Mouse (Mus musculus) forebrain, embryonic 14.5 days (tissue): ENCODE results near the gene Ddx19a. TPM values are rescaled to one million over a fixed set of nuclear protein-coding genes. Genes with fewer than 3 reads are reported as not detected.
"Not testable (repeated sequence)": the region's sequence is repeated elsewhere in the genome, so short reads cannot be mapped to it uniquely, and the experiment has no call there.

ENCODE experiments used
- ATAC-seq: fragments of 200-750 bp; cut with Nextera tagmentation; 2 replicates; pipeline ENCODE4 v1.8.0; 2017; ENCODE audit warnings: mild to moderate bottlenecking, moderate library complexity
- DNase-seq: peaks from one replicate; pipeline ENCODE4 v3.0.0-alpha.2; 2015; ENCODE audit warnings: low spot score
- H3K27ac ChIP-seq: fragments of 300-500 bp; sonication (generic); 2 replicates; pipeline ENCODE4 v1.5.1; 2014; ENCODE audit warnings: low read depth, mild to moderate bottlenecking, control low read depth, low read length, moderate library complexity
- H3K27me3 ChIP-seq: fragments of 300-500 bp; sonication (generic); replicated peaks from 2 replicates; pipeline ENCODE4 v1.6.1; 2014; ENCODE audit warnings: low read length, control low read depth, mixed read lengths; ENCODE audit not compliant: control insufficient read depth, insufficient read depth
- H3K36me3 ChIP-seq: fragments of 300-500 bp; sonication (generic); 2 replicates; pipeline ENCODE4 v1.6.1; 2014; ENCODE audit warnings: low read length, control low read depth; ENCODE audit not compliant: control insufficient read depth, insufficient read depth
- H3K4me1 ChIP-seq: fragments of 300-500 bp; sonication (generic); 2 replicates; pipeline ENCODE4 v1.6.1; 2014; ENCODE audit warnings: antibody characterized with exemption, low read length, control low read depth; ENCODE audit not compliant: control insufficient read depth, insufficient read depth
- H3K4me2 ChIP-seq: fragments of 300-500 bp; sonication (generic); 2 replicates; pipeline ENCODE4 v1.6.1; 2014; ENCODE audit warnings: mild to moderate bottlenecking, control low read depth, low read length
- H3K4me3 ChIP-seq: fragments of 300-500 bp; sonication (generic); 2 replicates; pipeline ENCODE4 v1.5.1; 2014; ENCODE audit warnings: low read depth, low read length, control low read depth
- H3K9ac ChIP-seq: fragments of 300-500 bp; sonication (generic); 2 replicates; pipeline ENCODE4 v1.6.1; 2014; ENCODE audit warnings: mild to moderate bottlenecking, low read length, control low read depth, moderate library complexity
- H3K9me3 ChIP-seq: fragments of 300-500 bp; sonication (generic); replicated peaks from 2 replicates; pipeline ENCODE4 v1.6.1; 2016; ENCODE audit warnings: low read length, control low read depth, mixed read lengths; ENCODE audit not compliant: control insufficient read depth
- WGBS: fragments of 180-500 bp; shearing (Covaris S2); extraction: QIAGEN DNeasy Blood & Tissue Kit; methylation state at CpG from one replicate; pipeline ENCODE4 v1.1.7; 2014; 5-methylcytosine and 5-hydroxymethylcytosine counted together
- polyA plus RNA-seq: library from polyadenylated mRNA; unstranded; fragments of >200 nt; fragmentation: Nextera tagmentation; extraction: Ambion mirVana; gene quantifications from 2 replicates; pipeline ENCODE4 v1.2.1, GENCODE M21; 2014

Ddx19a gene
- polyA plus RNA-seq, 1 experiment from 2014 or later: 16.7 TPM

- H3K27me3 ChIP-seq: no peaks in the 10 kb centered on the region
- no peak overlapping the region for H3K4me3 ChIP-seq
- WGBS: 89% methylated on average over 6 of the region's 6 CpGs
- H3K4me2 ChIP-seq: no peak overlapping the region
- DNase-seq (no peak), ATAC-seq (no peak)
- no peaks in the 10 kb centered on the region for H3K36me3 ChIP-seq
- H3K9me3 ChIP-seq: no peaks in the 10 kb centered on the region
- H3K4me1 ChIP-seq: peaks cover 12% of the 10 kb centered on the region
- no peak overlapping the region for H3K27ac ChIP-seq
- no peak overlapping the region for H3K9ac ChIP-seq
These were observed 32.4 kb upstream of the Ddx19a start for GRCm38 (mm10) chr8:111030045-111030444.

- Histone ChIP-seq H3K4me1 (peaks cover 7% of the 10 kb centered on the region), H3K27me3 (no peaks in the 10 kb centered on the region), H3K4me2 (no peak overlapping the region), H3K9me3 (no peaks in the 10 kb centered on the region), H3K36me3 (no peaks in the 10 kb centered on the region), H3K27ac (no peak overlapping the region), H3K9ac (no peak overlapping the region), H3K4me3 (no peak overlapping the region)
- DNase-seq: no peak
- WGBS: 62% methylated on average over 4 of the region's 4 CpGs
- no peak for ATAC-seq
These were observed 32.0 kb upstream of the Ddx19a start for GRCm38 (mm10) chr8:111029589-111029988.

GRCm38 (mm10) chr8:111027391-111027937, 29.9 kb upstream of the Ddx19a start:
- H3K36me3 ChIP-seq: no peaks in the 10 kb centered on the region
- H3K4me3 ChIP-seq: peak overlapping the region; percentile 76
- under 1% methylated on average over 31 of the region's 31 CpGs for WGBS
- peak; percentile 96 for ATAC-seq
- peak overlapping the region; percentile 84 for H3K9ac ChIP-seq
- DNase-seq: peak; percentile 85
- peaks cover 5% of the 10 kb centered on the region for H3K4me1 ChIP-seq
- H3K9me3 ChIP-seq: no peaks in the 10 kb centered on the region
- H3K4me2 ChIP-seq: peak overlapping the region; percentile 86
- peak overlapping the region; percentile 21; the same call in 1 of the 2 replicates for H3K27ac ChIP-seq
- no peaks in the 10 kb centered on the region for H3K27me3 ChIP-seq

GRCm38 (mm10) chr8:111026609-111027008, 29.0 kb upstream of the Ddx19a start:
- 94% methylated on average over 1 of the region's 2 CpGs for WGBS
- H3K27me3 ChIP-seq, H3K4me2 ChIP-seq, H3K4me1 ChIP-seq, DNase-seq, ATAC-seq, H3K9ac ChIP-seq, H3K4me3 ChIP-seq, H3K36me3 ChIP-seq, H3K9me3 ChIP-seq, H3K27ac ChIP-seq: not testable (repeated sequence)

GRCm38 (mm10) chr8:111010230-111010991, 12.8 kb upstream of the Ddx19a start:
- H3K4me2 ChIP-seq, H3K27ac ChIP-seq, H3K4me3 ChIP-seq, H3K4me1 ChIP-seq, H3K27me3 ChIP-seq, H3K9ac ChIP-seq, DNase-seq, ATAC-seq, H3K9me3 ChIP-seq: not testable (repeated sequence)
- H3K36me3 ChIP-seq: peaks cover 58% of the 10 kb centered on the region
- 89% methylated on average over 9 of the region's 10 CpGs for WGBS

- Histone ChIP-seq H3K4me2 (peak overlapping the region; percentile 92), H3K36me3 (peaks cover 18% of the 10 kb centered on the region), H3K4me1 (peaks cover 5% of the 10 kb centered on the region; the same call in 1 of the 2 replicates), H3K9me3 (no peaks in the 10 kb centered on the region), H3K9ac (peak overlapping the region; percentile 75), H3K4me3 (peak overlapping the region; percentile 83), H3K27me3 (no peaks in the 10 kb centered on the region), H3K27ac (peak overlapping the region; percentile 78)
- WGBS: 36% methylated on average over 16 of the region's 16 CpGs
- ATAC-seq (no peak), DNase-seq (peak; percentile 1)
These were observed 764 bp downstream of the Ddx19a start for GRCm38 (mm10) chr8:110996641-110997430.

- H3K9ac ChIP-seq: no peak overlapping the region
- H3K9me3 ChIP-seq: no peaks in the 10 kb centered on the region
- ATAC-seq (no peak), DNase-seq (no peak)
- no peaks in the 10 kb centered on the region for H3K27me3 ChIP-seq
- H3K4me3 ChIP-seq: no peak overlapping the region
- H3K36me3 ChIP-seq: peaks cover 81% of the 10 kb centered on the region
- H3K4me1 ChIP-seq: no peaks in the 10 kb centered on the region
- WGBS: 91% methylated on average over 9 of the region's 9 CpGs
- no peak overlapping the region for H3K4me2 ChIP-seq
- H3K27ac ChIP-seq: no peak overlapping the region
These were observed 7.6 kb downstream of the Ddx19a start for GRCm38 (mm10) chr8:110990017-110990416.

GRCm38 (mm10) chr8:110987805-110988744, 9.5 kb downstream of the Ddx19a start:
- ATAC-seq (no peak), DNase-seq (no peak)
- WGBS: 92% methylated on average over 8 of the region's 8 CpGs
- Histone ChIP-seq H3K36me3 (peaks cover 92% of the 10 kb centered on the region), H3K9me3 (no peaks in the 10 kb centered on the region), H3K27me3 (no peaks in the 10 kb centered on the region), H3K4me2 (no peak overlapping the region), H3K9ac (no peak overlapping the region), H3K4me1 (no peaks in the 10 kb centered on the region), H3K4me3 (no peak overlapping the region), H3K27ac (no peak overlapping the region)
